Mouse (Mus musculus) stomach, embryonic 16.5 days (tissue): ENCODE data around the gene Irf7. TPM values are rescaled to one million over a fixed set of nuclear protein-coding genes. Genes with fewer than 3 reads are reported as not detected.
A peak's percentile ranks its signal among the peaks of the same experiment; 100 is the strongest.

ENCODE experiments used
- ATAC-seq: fragments of 200-750 bp; cut with Nextera tagmentation; 2 replicates; pipeline ENCODE4 v1.8.0; 2017; ENCODE audit warnings: moderate number of reproducible peaks, moderate TSS enrichment; ENCODE audit not compliant: insufficient read depth, low FRiP score
- H3K27ac ChIP-seq: fragments of 300-500 bp; sonication (generic); 2 replicates; pipeline ENCODE4 v1.5.1; 2014; ENCODE audit warnings: low read length
- H3K27me3 ChIP-seq: fragments of 300-500 bp; sonication (generic); 2 replicates; pipeline ENCODE4 v1.6.1; 2014; ENCODE audit warnings: low read length, control low read depth, mixed read lengths; ENCODE audit not compliant: control insufficient read depth, insufficient read depth
- H3K36me3 ChIP-seq: fragments of 300-500 bp; sonication (generic); 2 replicates; pipeline ENCODE4 v1.6.1; 2014; ENCODE audit warnings: low read length; ENCODE audit not compliant: control insufficient read depth, insufficient read depth
- H3K4me1 ChIP-seq: fragments of 300-500 bp; sonication (generic); 2 replicates; pipeline ENCODE4 v1.6.1; 2014; ENCODE audit warnings: low read length, control low read depth, mixed read lengths; ENCODE audit not compliant: control insufficient read depth, insufficient read depth
- H3K4me2 ChIP-seq: fragments of 300-500 bp; sonication (generic); 2 replicates; pipeline ENCODE4 v1.6.1; 2014; ENCODE audit warnings: low read depth, low read length, mixed read lengths
- H3K4me3 ChIP-seq: fragments of 300-500 bp; sonication (generic); replicated peaks from 2 replicates; pipeline ENCODE4 v1.5.1; 2014; ENCODE audit warnings: mild to moderate bottlenecking, low read length
- H3K9ac ChIP-seq: fragments of 300-500 bp; sonication (generic); 2 replicates; pipeline ENCODE4 v1.6.1; 2014; ENCODE audit warnings: low read length
- H3K9me3 ChIP-seq: fragments of 300-500 bp; sonication (generic); replicated peaks from 2 replicates; pipeline ENCODE4 v1.6.1; 2016; ENCODE audit warnings: low read length, control low read depth; ENCODE audit not compliant: control insufficient read depth
- WGBS: fragments of 180-500 bp; shearing (Covaris S2); extraction: QIAGEN DNeasy Blood & Tissue Kit; methylation state at CpG from one replicate; pipeline ENCODE4 v1.1.7; 2014; 5-methylcytosine and 5-hydroxymethylcytosine counted together
- polyA plus RNA-seq: library from polyadenylated mRNA; unstranded; fragments of >200 nt; fragmentation: Nextera tagmentation; extraction: Ambion mirVana; gene quantifications from 2 replicates; pipeline ENCODE4 v1.2.1, GENCODE M21; 2015

Gene Irf7
- polyA plus RNA-seq, 1 experiment from 2014 or later, result 3.5 TPM

GRCm38 (mm10) chr7:141297926-141298650 is 31.8 kb upstream of the Irf7 start:
- Histone ChIP-seq H3K27ac (no peak overlapping the region), H3K4me3 (no peak overlapping the region), H3K9me3 (no peaks in the 10 kb centered on the region), H3K4me2 (no peak overlapping the region), H3K36me3 (peaks cover 8% of the 10 kb centered on the region; the same call in 1 of the 2 replicates), H3K9ac (no peak overlapping the region), H3K27me3 (peaks cover 26% of the 10 kb centered on the region), H3K4me1 (peaks cover 6% of the 10 kb centered on the region; the same call in 1 of the 2 replicates)
- ATAC-seq, result no peak
- WGBS, result 68% methylated on average over 3 of the region's 3 CpGs

GRCm38 (mm10) chr7:141294479-141294878 is 28.2 kb upstream of the Irf7 start:
- H3K4me2 ChIP-seq, result peak overlapping the region; percentile 66
- 0 out of 2 replicates have a peak, but pooled peaks cover 3% of the 10 kb centered on the region for H3K36me3 ChIP-seq
- H3K4me3 ChIP-seq, result peak overlapping the region; percentile 44
- H3K27ac ChIP-seq, result no peak overlapping the region
- peaks cover 38% of the 10 kb centered on the region for H3K27me3 ChIP-seq
- WGBS, result 7% methylated on average over 22 of the region's 22 CpGs
- ATAC-seq, result no peak
- no peaks in the 10 kb centered on the region for H3K9me3 ChIP-seq
- H3K4me1 ChIP-seq, result peaks cover 6% of the 10 kb centered on the region; the same call in 1 of the 2 replicates
- H3K9ac ChIP-seq, result peak overlapping the region; percentile 58

- Histone ChIP-seq H3K27ac (no peak overlapping the region), H3K36me3 (no peaks in the 10 kb centered on the region), H3K27me3 (peaks cover 38% of the 10 kb centered on the region), H3K9ac (peak overlapping the region; percentile 58), H3K9me3 (no peaks in the 10 kb centered on the region), H3K4me3 (peak overlapping the region; percentile 44), H3K4me2 (peak overlapping the region; percentile 66), H3K4me1 (peaks cover 6% of the 10 kb centered on the region; the same call in 1 of the 2 replicates)
- peak; percentile 6; the same call in 1 of the 2 replicates for ATAC-seq
- WGBS, result 1% methylated on average over 53 of the region's 53 CpGs
Measured at GRCm38 (mm10) chr7:141293852-141294471, 27.7 kb upstream of the Irf7 start.

- H3K9ac ChIP-seq, result no peak overlapping the region
- H3K4me3 ChIP-seq, result no peak overlapping the region
- peaks cover 38% of the 10 kb centered on the region for H3K27me3 ChIP-seq
- H3K4me1 ChIP-seq, result peaks cover 6% of the 10 kb centered on the region; the same call in 1 of the 2 replicates
- H3K36me3 ChIP-seq, result no peaks in the 10 kb centered on the region
- no peak for ATAC-seq
- H3K27ac ChIP-seq, result no peak overlapping the region
- 50% methylated on average over 15 of the region's 15 CpGs for WGBS
- H3K9me3 ChIP-seq, result no peaks in the 10 kb centered on the region
- peak overlapping the region; percentile 59; the same call in 1 of the 2 replicates for H3K4me2 ChIP-seq
Measured at GRCm38 (mm10) chr7:141292583-141293388, 26.5 kb upstream of the Irf7 start.

- peak; percentile 26; the same call in 1 of the 2 replicates for ATAC-seq
- WGBS, result 3% methylated on average over 46 of the region's 46 CpGs
- peaks cover 38% of the 10 kb centered on the region for H3K27me3 ChIP-seq
Measured at GRCm38 (mm10) chr7:141291921-141292582, 25.8 kb upstream of the Irf7 start, which contains the start of gene Drd4. Gene Drd4 (plus strand): TSS chr7:141292006.

GRCm38 (mm10) chr7:141288042-141288441 is 21.8 kb upstream of the Irf7 start:
- Histone ChIP-seq H3K27me3 (peaks cover 12% of the 10 kb centered on the region), H3K27ac (no peak overlapping the region), H3K4me2 (no peak overlapping the region), H3K9ac (no peak overlapping the region), H3K9me3 (no peaks in the 10 kb centered on the region), H3K4me1 (no peaks in the 10 kb centered on the region), H3K4me3 (no peak overlapping the region), H3K36me3 (no peaks in the 10 kb centered on the region)
- WGBS, result 79% methylated on average over 3 of the region's 3 CpGs
- no peak for ATAC-seq

More at GRCm38 (mm10) chr7:141291921-141292582, 25.8 kb upstream of the Irf7 start, which contains the start of gene Drd4:
- Histone ChIP-seq H3K4me1 (peaks cover 6% of the 10 kb centered on the region; the same call in 1 of the 2 replicates), H3K4me3 (peak within 1 kb of the TSS; percentile 39), H3K27ac (no peak within 1 kb of the TSS), H3K36me3 (no peaks in the 10 kb centered on the region), H3K9me3 (no peaks in the 10 kb centered on the region), H3K9ac (peak within 1 kb of the TSS; percentile 58), H3K4me2 (peak within 1 kb of the TSS; percentile 59)

- Histone ChIP-seq H3K4me1 (peaks cover 5% of the 10 kb centered on the region; the same call in 1 of the 2 replicates), H3K4me2 (no peak overlapping the region), H3K27ac (no peak overlapping the region), H3K27me3 (no peaks in the 10 kb centered on the region), H3K36me3 (no peaks in the 10 kb centered on the region), H3K4me3 (no peak overlapping the region), H3K9ac (no peak overlapping the region), H3K9me3 (no peaks in the 10 kb centered on the region)
- no peak for ATAC-seq
- 77% methylated on average over 4 of the region's 4 CpGs for WGBS
Measured at GRCm38 (mm10) chr7:141282756-141283155, 16.5 kb upstream of the Irf7 start.

GRCm38 (mm10) chr7:141281442-141281841 is 15.2 kb upstream of the Irf7 start:
- Histone ChIP-seq H3K9me3 (no peaks in the 10 kb centered on the region), H3K27ac (no peak overlapping the region), H3K27me3 (no peaks in the 10 kb centered on the region), H3K4me3 (no peak overlapping the region), H3K4me1 (peaks cover 5% of the 10 kb centered on the region; the same call in 1 of the 2 replicates), H3K9ac (no peak overlapping the region), H3K4me2 (no peak overlapping the region), H3K36me3 (no peaks in the 10 kb centered on the region)
- WGBS, result 50% methylated on average over 6 of the region's 6 CpGs
- no peak for ATAC-seq
